Mouse (Mus musculus) heart, postnatal 14 days (tissue): ENCODE data around the gene Gm10491. TPM values are rescaled to one million over a fixed set of nuclear protein-coding genes. Genes with fewer than 3 reads are reported as not detected.
A peak's percentile ranks its signal among the peaks of the same experiment; 100 is the strongest.

Experiments used
- DNase-seq, 2 experiments: peaks; one replicate each; pipeline ENCODE4 v3.0.0; 2021 to 2022
- intact Hi-C: fragments of 180-260 bp; cut with DNase I; formaldehyde crosslinking; loops from one replicate; pipeline ENCODE4 v1.15.1; 2025
- total RNA-seq, 2 experiments: library from RNA; stranded (reverse); gene quantifications; 2 replicates each; pipeline ENCODE4 v1.2.3; 2021

Gm10491 gene
- total RNA-seq, 2 experiments from 2014 or later, result not detected

DNA sequence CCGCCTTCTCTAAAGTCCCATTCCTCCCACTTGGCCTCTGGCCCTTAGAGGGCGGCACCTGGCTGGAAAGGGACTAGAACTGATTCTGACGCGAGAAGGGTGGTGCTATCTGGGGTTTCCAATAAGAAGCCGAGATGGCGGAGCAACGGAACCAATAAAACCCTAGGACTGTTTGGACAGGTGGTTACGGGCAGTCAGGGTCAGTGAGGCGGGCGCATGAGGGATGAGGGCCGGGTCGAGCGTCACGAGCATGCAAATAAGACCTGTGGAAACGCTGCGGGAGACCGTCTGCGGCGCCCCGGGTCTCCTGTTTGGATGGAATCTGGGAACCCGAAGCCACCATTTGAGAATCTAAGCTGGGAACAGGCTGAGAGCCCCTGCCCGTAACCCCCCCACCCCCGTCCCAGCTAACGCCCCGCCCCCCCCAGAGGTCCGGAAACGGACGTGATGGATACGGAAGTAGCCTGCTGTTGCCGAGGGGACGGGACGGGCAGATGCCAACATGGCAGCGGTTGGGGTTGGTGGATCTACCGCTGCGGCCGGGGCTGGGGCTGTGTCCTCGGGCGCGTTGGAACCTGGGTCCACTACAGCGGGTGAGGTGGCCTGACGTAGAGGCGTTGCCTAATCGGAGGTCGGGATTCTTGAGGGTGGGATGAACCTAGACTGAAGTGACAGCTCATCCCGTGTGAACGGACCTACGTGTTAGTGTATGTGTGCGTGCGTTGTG, 23.6 kb downstream of the Gm10491 start, which contains the start of gene Slc35a2:
Gene Slc35a2 (plus strand): TSS at position 188 of the 727 bp plus-strand sequence.
- DNase-seq, result peak; percentile 81 to 88
- intact Hi-C loops, result no loop called here

- DNase-seq, result peak; percentile 36 to 61
- intact Hi-C loops, result loop anchor here (5.0 kb wide), 1 partner anchor 38 kb away; the partner anchor contains the start of gene Otud5
These were observed 27.8 kb downstream of the Gm10491 start for GRCm38 (mm10) chrX:7879819-7880218.

DNA sequence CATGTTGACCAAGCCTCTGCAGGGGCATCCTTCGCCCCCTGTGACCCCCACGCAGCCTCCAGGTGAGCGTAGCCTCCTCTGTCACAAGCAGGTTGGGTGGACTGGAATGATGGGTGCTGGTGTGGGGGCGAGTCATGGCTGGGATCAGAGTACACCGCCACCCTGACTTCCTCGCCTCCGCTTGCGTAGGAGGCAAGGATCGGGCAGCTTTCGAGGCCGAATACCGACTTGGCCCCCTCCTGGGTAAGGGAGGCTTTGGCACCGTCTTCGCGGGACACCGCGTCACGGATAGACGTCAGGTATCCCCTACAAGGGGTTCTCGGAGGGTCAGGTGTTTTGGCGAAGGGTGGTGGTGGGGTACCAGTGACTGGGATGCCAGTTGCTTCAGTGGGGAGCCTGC, 29.1 kb downstream of the Gm10491 start:
- intact Hi-C loops, result loop anchor here (5.0 kb wide), 1 partner anchor 36 kb away; the partner anchor contains the start of gene Otud5
- DNase-seq, result peak in 1 of 2 experiments; percentile 2

- intact Hi-C loops, result loop anchor here (5.0 kb wide), 1 partner anchor 36 kb away; the partner anchor contains the start of gene Otud5
These were observed 29.6 kb downstream of the Gm10491 start, which contains the start of gene Pim2 for GRCm38 (mm10) chrX:7878007-7878419. TSS of gene Pim2 (plus strand) at chrX:7878262.

DNA sequence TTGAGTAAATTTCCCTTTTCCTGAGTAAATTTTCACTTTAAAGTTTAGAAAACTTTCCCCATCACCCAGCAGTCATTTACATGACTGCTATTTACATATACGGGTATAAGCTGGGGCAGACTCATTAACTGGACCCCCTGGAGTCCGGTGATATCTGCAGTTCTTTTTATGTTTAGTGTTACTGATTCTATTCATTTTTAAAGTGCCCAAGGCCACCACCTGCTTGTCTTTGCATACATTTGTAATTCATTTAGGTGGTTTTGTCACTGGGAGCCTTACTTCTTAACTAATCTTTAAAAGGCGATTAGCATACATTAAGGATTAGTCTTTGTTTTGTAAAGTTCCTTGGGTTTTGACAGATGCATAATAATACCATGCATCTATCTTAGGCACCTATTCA, 37.8 kb downstream of the Gm10491 start:
- intact Hi-C loops, result no loop called here

More at GRCm38 (mm10) chrX:7878007-7878419, 29.6 kb downstream of the Gm10491 start, which contains the start of gene Pim2:
- peak; percentile 68 to 77 for DNase-seq

GRCm38 (mm10) chrX:7868506-7868905, 39.1 kb downstream of the Gm10491 start:
- DNase-seq, result no peak
- intact Hi-C loops, result no loop called here

More for the DNA sequence above, 37.8 kb downstream of the Gm10491 start:
- DNase-seq, result no peak

GRCm38 (mm10) chrX:7867141-7867540, 40.5 kb downstream of the Gm10491 start:
- no peak for DNase-seq
- intact Hi-C loops, result no loop called here

GRCm38 (mm10) chrX:7865786-7866185, 41.8 kb downstream of the Gm10491 start:
- intact Hi-C loops, result no loop called here
- DNase-seq, result no peak

GRCm38 (mm10) chrX:7865343-7865742, 42.3 kb downstream of the Gm10491 start:
- intact Hi-C loops, result no loop called here
- no peak for DNase-seq

- no peak for DNase-seq
- intact Hi-C loops, result no loop called here
These were observed 43.1 kb downstream of the Gm10491 start for GRCm38 (mm10) chrX:7864551-7864950.

- DNase-seq, result no peak
- intact Hi-C loops, result no loop called here
These were observed 44.5 kb downstream of the Gm10491 start for GRCm38 (mm10) chrX:7863181-7863580.

- no peak for DNase-seq
- intact Hi-C loops, result no loop called here
These were observed 48.4 kb downstream of the Gm10491 start for GRCm38 (mm10) chrX:7859191-7859753.

Other genes starting within 250 kb of the Gm10491 start
- gene Plp2, start 236.4 kb downstream of the Gm10491 start, total RNA-seq, result 10 to 100 TPM; 43.8 to 58.0 TPM
- gene Magix, start 226.6 kb downstream of the Gm10491 start, total RNA-seq, result 10 to 100 TPM; 18.4 to 21.2 TPM
- 10 to 100 TPM; 21.4 to 21.5 TPM for gene Gpkow, start 210.7 kb downstream of the Gm10491 start, total RNA-seq
- gene Wdr45, start 193.5 kb downstream of the Gm10491 start, total RNA-seq, result 10 to 100 TPM; 28.8 to 38.3 TPM
- not detected for gene Gm45208, start 185.6 kb downstream of the Gm10491 start, total RNA-seq
- 1 to 10 TPM; 7.0 to 8.0 TPM for gene Praf2, start 179.4 kb downstream of the Gm10491 start, total RNA-seq
- 1 to 10 TPM in 1 of 2 experiments, under 1 TPM in 1; 0.74 to 1.2 TPM for gene Ccdc120, start 156.9 kb downstream of the Gm10491 start, total RNA-seq
- 10 to 100 TPM; 14.8 to 19.9 TPM for gene Tfe3, start 145.3 kb downstream of the Gm10491 start, total RNA-seq
- gene Gripap1, start 118.1 kb downstream of the Gm10491 start, total RNA-seq, result 10 to 100 TPM; 26.1 to 31.7 TPM
- under 1 TPM; 0.39 to 0.45 TPM for gene Kcnd1, start 85.5 kb downstream of the Gm10491 start, total RNA-seq
- 10 to 100 TPM; 33.5 to 33.8 TPM for gene Otud5, start 66.5 kb downstream of the Gm10491 start, total RNA-seq
- gene Pim2, start 29.6 kb downstream of the Gm10491 start, total RNA-seq, result 1 to 10 TPM; 2.5 to 3.5 TPM
- gene Slc35a2, start 23.8 kb downstream of the Gm10491 start, total RNA-seq, result 10 to 100 TPM; 14.1 to 14.7 TPM
- 10 to 100 TPM; 22.5 to 26.4 TPM for gene Pqbp1, start 8.6 kb downstream of the Gm10491 start, total RNA-seq
- 10 to 100 TPM; 30.8 to 42.9 TPM for gene Timm17b, start 8.5 kb downstream of the Gm10491 start, total RNA-seq
- not detected for gene Gm10490, start 1.7 kb upstream of the Gm10491 start, total RNA-seq
- not detected for gene Pcsk1n, start 12.0 kb upstream of the Gm10491 start, total RNA-seq
- not detected for gene Eras, start 20.8 kb upstream of the Gm10491 start, total RNA-seq
- 10 to 100 TPM; 13.0 to 14.7 TPM for gene Hdac6, start 40.1 kb upstream of the Gm10491 start, total RNA-seq
- not detected for gene Gata1, start 70.2 kb upstream of the Gm10491 start, total RNA-seq
- not detected for gene Glod5, start 110.7 kb upstream of the Gm10491 start, total RNA-seq
- 1 to 10 TPM; 6.0 to 6.7 TPM for gene Suv39h1, start 166.9 kb upstream of the Gm10491 start, total RNA-seq
- gene Was, start 182.7 kb upstream of the Gm10491 start, total RNA-seq, result 1 to 10 TPM; 2.7 to 4.0 TPM
- gene Wdr13, start 225.1 kb upstream of the Gm10491 start, total RNA-seq, result 10 to 100 TPM; 67.7 to 71.3 TPM
- 100 to 1,000 TPM; 158 to 181 TPM for gene Rbm3, start 238.0 kb upstream of the Gm10491 start, total RNA-seq